Mouse (Mus musculus) frontal cortex, adult 2 months (tissue): ENCODE data around the gene Msx1. TPM values are rescaled to one million over a fixed set of nuclear protein-coding genes. Genes with fewer than 3 reads are reported as not detected.

Experiments used
- DNase-seq, 2 experiments: peaks; one replicate each; pipeline ENCODE4 v3.0.0; 2022; ENCODE audit warnings: low spot score in 1 of 2; ENCODE audit errors: extremely low spot score in 1 of 2
- polyA plus RNA-seq: library from polyadenylated mRNA; depleted of rRNA; stranded (reverse); fragments of >200 nt; gene quantifications from 2 replicates; pipeline ENCODE4 v1.2.3, GENCODE M21; 2012

Gene Msx1
- polyA plus RNA-seq, 1 experiment = 3.9 TPM

DNA sequence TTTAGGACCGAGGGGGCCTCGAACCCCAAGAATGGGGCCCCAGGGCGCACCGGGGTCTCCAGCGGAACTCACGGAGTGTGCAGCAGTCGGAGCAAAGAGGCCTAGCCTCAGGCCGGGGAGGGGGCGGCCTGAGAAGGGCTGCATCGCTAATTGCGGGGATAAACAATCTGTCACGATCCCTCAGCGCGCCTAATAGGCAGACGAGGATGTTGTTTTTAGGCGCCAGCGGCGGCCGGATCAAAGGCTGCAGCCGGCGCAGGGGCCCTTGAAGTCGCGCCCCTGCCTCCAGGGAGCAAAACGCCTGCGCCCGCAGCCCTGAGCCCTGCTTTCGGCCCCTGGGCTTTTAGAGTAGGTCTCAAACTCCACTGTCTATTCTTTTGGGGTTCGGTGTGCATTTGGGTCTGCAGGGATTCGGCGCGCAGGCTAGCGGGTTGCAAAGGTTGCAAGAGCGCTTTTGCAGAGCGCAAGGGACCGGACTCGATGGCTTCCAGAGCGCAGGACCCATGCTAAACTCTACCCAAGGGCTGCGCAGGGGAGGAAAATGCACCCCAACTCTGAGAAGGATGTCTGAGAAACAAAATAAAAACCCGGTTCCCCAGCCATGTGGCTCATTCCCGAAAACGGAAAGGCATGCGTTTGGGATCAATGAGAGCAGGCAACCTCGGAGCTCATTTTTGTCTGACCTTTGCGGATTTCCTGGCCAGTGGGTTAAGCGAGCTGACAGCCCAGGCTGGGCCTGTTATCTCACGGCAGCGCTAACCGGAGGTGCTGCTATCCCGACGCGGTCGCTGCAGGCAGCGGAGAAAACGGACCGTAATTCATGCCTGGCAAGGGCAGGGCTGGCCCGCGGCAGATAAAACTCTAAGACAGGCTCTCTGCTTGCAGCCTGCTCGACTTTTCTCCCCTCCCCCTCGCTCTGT is 2.6 kb upstream of the Msx1 start:
- no peak for DNase-seq

DNA sequence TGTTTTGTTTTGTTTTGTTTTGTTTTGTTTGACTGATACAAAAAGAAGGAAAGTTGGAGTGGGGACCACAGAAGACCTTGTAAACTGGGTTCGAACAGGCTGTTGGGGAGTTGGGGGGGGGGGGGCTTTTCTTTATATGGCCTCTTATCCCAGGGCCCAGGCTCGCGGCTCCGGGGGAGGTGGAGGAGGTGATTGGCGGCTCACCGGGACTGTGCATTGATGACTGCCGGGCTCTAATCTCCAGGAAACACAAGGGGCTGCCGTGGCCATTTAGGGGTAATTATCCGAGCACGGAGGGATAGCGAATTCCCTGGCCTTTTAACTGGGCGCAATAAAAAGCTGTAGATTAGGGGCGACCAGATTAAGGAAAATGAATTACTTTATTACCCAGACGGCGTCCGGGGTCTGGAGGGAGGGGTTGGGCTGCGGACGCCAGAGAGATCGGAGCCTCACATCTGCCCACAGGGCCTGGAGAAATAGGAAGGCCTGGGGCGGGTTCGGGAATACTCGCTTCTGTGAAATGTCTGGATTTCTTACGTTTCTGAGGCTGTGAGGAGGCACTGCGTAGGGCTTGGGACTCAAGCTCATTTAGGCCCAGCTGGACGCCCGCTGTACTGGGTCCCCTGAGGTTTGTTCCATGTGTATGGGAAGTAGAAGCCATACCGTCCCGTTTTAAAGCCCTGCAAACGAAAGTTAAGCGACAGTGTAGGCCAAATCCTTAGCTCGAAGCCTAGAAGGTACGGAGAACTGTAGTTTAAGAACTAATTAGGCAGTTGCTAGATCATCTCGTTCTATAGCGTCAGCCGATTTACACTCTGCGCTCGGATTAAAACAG is 1.4 kb upstream of the Msx1 start:
- no peak for DNase-seq

DNA sequence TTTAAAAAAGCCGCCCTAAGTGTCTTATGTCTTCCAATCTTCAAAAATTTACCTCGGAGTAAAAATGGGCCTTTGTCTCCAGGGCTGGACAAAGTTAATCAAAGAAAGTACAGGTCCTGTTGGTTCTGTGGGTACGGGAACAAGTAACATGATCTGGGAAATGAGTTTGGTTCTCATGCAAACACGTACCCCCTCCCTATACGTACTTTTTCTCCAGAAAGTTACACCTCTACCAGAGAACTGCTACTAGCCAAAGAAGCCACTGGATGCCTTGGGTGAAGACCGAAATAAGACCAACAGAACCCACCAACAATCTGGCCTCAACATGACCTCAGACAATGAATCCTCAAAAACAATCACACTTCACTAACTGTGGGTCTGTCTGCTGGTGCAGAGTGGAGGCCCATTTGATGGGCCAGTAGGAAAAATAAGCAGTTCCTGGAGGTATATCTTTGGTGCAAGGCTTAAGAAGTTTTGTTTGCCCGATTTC is 773 bp upstream of the Msx1 start:
- no peak for DNase-seq

DNA sequence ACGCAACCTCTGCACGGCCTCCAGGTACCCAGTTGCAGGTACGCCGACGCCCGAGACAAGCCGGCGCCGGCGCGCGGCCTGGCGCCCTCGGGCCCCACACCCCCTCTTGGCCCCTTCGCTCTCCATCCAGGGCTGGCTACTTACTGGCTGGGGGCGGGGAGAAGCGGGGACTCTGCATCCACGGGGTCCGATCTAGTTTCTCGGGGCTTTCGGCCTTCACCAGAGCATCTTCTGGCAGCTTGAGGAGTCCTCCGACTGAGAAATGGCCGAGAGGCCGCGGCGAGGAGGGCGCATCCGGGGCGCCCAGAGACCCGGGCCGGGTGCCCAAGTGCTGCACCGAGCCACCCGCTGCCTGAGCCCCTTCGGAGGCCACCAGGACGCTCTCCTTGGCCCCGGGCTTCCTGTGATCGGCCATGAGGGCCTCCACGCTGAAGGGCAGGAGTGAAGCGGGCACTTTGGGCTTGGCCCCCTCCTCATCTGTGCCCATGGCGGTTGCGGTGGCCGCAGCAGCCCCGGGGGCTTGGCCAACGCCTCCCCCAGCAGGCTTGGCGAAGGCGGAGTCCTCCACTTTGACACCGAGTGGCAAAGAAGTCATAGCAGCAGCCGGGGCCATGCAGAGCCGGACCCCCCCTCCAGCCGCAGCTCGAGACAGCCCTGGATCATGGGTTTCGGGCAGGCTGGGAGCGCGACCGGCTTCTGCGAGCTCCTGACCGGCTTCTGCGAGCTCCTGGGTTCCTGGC is 492 bp downstream of the Msx1 start:
- no peak for DNase-seq

DNA sequence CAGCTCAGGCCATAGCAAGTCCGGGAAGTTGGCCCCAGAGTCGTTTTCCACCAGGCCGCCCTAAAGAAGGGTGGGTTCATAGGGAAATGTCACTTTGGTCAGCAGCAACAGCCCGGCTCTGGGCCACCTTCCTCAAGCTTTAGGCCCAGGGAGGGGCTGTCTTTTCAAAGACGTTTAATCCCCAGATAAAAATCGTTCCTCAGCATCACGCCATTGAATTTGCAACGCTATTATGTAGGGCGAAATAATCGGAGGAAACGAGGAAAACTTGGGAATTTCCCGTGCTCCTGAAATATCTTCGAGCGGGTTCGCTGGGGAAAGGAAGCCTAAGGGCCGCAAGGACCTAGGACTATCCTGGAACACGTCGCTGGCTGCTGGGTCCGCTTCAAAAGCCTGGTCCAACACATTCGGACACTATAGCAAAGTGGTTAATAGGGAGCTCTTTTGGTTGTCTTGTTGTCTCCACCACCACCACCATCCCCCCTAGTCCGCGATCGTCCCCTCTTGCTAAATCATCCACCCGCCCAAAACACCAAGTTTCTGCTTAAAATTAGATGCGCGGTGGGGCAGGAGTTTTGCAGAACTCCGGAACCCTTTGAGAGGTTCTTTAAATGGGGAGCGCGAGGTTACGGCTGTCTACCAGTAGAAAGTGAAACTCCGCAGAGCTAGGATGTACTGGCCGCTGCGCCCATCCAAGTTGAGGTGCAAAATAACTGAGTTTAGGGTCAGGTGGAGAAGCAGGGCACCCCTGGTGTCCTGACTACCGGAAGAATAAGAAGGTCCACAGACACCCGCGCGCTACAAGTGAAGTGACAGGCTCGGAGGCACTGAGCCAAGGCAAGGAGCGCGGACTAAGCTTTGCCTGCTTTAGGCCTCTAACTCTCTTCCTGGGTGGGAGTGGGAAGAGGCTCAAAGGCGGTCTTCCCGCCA is 1.3 kb downstream of the Msx1 start:
- no peak for DNase-seq

DNA sequence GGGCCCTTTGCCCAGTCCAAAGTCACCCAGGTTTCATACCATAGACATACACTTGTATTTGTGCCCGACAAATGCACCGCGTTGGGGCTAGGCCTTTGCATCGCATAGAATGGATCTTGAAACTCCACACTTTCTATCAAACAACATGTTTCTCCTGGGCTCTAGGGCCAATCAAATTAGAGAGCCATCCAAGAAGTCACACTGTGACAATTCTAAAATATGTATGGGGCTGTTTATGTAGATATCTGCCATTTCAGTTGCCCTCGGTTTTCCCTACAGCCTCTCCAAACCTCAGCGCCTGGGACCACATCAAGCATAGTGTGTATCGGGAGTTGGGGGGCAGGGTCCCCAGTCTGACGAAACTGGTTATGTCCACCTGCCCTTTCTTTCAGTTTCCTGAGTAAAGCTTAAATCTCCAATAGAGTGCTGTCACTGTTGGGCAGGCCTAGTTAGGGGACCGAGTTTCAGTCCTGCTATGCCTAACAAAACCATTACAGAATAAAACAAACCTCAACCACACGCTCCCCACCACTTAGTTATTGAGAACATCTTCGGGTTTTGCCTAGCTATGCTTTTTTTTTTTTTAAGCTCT is 2.2 kb downstream of the Msx1 start:
- DNase-seq = no peak

DNA sequence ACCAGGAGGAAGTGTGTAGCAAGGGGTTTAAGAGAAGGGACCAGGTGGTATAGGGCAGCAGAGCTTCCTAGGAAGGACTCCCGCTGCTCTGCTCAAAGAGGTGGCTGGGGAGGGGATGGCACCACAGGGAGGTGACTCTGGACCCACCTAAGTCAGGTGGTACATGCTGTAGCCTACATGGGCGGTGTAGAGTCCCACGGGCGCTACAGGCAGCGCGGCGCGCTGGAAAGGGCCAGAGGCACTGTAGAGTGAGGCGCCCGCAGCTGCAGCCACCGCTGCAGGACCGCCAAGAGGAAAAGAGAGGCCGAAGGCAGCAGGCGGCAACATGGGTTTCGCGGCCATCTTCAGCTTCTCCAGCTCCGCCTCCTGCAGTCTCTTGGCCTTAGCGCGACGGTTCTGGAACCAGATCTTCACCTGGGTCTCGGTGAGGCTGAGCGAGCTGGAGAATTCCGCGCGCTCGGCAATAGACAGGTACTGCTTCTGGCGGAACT is 3.2 kb downstream of the Msx1 start:
- DNase-seq = no peak

DNA sequence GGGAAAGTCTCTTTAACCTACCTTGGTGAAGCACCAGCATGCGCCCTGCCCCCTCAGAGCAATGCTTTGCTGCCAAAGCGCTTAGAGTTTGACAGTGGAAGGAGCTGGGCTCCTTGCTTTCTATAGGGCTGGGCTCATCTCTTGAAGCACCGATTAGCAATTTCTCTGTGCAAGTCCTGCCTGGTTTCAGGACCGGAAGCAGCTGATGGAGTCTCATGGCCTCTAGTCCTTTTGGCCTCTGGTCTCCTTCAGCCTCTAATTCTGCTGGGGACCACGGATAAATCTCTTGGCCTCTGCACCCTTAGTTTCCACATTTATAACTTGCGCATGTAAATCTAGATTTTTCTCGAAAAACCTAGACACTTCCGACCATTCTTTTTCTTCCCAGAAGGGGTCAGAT is 3.7 kb downstream of the Msx1 start:
- no peak for DNase-seq

DNA sequence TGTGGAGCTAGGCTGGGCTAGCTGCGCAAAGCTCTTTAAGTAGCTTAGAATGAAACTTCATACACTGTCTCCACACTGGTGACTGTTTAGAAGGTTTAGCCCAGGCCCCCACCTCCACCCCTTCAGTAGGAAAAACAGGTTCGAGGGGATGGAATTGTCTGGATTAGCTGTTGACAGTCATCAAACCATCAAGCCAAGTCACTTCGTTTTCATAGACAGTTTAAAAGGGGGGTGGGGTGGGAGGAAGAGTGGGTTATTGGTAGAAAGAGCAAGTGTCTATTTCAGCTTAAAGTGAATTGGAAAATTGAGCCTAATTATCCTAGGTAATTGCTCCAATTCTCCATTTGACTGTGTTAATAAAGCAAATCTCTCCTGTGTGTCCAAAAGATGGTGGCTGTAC is 4.4 kb downstream of the Msx1 start:
- no peak for DNase-seq

DNA sequence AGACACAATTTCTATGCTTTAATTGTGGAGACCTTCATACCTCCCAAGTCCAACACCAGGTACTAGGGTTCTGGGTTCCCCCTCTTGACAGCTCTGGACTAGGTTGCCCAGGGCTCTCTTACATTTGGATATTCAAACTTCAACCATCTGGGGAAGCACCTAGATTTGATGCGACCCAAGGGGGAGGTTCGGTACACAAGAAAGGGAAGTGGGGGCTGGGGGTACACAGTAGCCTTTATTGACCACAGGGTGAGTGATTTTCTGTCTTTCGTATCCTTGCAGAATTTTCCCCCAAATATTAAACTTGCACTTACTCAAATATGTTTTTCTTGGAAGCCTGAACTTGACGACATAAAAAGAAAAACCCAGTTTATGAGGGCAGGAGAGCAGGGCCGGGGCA is 4.8 kb downstream of the Msx1 start:
- no peak for DNase-seq

DNA sequence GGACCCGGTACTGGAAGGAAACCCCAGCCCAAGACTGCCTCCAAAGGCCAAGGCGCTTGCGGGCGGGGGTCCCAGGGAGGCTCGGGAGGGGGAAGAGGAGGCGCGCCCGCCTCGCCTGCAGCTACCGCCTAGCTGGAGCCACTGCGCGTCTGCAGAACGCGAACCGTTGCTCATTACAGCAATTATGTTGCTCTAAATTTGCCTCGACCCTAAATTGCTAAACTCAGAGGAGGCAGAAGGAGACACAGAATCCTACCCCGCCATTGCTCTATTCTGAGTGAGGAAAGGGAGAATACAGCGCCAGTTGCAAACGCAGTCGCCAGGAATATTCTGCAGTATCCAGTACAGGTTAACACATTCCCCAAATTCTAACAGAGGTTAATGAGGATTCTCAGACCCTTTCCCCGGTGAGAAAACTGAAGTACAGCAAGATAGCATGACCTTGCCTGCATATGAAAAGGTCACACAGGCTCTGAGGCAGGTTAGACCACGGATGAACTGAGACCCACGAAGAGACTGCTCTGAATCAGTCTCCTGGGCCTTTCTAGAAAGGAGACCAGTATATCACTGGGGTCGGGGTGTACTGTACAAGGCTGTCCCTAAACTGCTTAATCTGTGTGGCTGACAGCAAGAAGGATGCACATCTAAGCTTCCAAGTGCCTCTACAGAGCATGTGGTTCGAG is 5.7 kb downstream of the Msx1 start:
- no peak for DNase-seq

DNA sequence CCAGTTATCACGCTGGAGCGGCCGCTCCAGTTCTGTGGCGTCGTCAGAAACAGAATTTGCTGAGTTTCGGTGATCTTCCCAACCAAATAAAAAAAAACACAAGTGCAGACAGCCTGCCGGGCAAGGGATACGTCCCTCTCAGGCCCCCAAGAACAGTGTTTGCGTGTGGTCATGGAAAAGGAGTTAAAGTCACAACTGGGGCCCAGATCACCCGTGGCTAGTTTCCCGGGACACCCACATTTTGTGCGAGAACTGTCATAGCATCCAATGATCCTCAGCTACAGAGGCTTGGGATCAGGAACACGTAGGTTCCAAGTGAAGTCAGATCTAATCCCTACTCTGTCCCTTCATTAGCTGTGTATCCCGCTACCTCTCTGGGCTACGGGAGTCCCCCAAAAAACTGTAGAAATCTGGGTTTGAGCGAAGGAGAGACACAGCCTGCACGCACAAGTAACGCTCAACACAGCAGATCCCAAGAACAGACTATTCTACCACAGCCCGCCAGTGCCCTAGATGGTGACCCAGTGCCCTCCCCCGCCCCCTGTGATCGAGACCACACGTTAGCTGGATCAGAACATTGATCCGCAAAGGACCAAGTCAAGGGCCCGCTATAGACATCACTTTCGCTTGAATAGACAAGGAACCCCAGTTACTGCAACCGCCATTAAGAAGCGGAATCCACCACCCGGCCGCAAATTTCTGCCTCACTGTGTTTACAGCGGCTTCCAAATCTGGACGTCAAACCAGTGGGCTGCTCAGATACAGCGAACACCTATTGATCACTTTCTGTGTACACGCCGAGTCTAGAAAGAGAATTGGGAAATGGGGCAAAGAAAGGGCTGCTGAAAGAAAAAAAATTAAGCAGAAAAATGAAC is 6.5 kb downstream of the Msx1 start:
- DNase-seq = no peak

DNA sequence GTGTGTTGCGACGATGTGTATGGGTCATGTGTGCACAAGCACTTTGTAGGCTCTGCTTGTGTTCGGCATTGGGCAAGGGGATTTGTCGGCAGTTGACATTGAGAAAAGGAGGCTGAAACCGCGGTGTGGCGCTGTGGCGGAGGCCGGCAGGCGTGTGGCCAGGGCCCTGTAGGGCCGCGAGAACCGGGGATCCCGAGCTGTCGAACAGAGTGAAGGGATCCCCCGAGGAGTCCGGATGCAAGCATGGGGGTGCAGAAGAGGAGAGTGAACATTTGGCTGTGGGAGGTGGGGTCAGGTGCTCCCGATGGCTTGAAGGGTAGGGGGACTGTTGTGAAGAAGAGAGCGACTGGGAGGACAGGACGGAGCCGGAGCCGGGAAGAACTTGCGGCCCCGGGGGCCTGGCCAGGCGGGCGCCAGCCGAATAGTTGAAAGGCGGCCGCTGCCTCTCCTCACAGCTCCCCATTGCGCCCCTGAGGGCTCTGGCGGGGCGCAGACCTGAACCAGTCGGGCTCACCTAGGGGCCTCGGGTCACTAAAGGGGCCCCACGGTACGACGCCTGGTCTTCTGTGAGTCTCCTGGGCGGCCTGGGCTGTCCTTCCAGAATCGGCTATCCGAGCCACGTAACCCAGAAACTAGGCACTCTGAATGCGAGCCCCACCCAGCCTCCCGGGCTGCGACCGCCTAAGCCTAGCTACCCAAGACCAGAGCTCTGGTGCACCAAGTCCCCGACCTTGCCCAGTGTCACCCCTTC is 7.3 kb downstream of the Msx1 start:
- DNase-seq = no peak

DNA sequence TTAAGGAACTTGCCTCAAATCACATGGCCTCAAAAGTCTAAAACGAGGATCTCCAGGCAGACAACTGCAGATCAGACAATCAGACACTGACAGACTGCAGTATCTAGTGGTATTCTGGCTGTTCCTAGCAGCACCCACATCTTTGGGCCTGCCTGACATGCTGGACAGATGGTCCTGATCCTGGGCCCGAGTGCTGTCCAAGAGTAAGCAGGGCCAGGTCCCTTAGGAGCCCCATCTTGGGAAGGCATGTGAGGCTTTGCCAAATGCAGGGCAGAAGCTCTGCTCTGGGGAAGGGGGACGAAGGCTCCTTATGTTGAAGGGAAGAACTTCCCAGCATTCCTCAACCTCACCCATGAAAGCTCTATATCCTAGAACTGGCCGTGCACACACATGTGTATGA is 8.5 kb downstream of the Msx1 start:
- no peak for DNase-seq

DNA sequence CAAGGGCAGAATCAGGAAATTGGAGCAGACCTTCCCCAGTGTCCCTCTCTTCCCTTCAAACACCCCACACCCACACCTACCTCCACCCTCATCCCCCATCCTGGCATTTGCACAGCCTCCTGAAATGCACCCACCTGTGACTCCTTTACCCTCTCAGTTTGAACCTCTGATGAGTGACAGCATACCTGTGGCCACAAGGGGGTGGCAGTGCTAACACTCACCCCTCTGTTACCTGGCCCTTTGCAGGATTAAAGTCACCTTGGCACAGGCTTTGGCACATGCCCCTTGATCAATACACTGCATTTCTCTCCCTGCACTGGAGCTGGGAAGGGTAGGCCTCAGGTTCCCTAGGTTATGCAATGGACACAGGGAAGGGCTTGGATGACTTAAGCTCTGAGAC is 10.2 kb downstream of the Msx1 start:
- no peak for DNase-seq

DNA sequence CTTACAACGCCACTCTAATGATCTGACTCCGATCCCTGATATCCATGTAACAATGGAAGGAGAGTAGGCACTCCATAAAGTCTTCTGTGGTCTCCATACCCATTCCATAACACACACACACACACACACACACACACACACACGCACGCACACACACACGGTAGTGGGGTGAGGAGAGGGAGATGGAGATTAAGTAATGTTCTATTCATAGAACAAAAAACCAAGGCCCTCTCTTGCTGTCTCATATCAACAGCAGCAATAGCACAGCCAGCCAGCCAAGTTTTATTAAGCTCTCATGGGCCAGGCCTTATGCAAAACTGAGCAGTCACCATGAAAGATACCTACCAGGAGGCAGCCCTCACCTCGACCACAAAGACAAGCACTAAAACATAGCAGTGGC is 19.1 kb downstream of the Msx1 start:
- no peak for DNase-seq

DNA sequence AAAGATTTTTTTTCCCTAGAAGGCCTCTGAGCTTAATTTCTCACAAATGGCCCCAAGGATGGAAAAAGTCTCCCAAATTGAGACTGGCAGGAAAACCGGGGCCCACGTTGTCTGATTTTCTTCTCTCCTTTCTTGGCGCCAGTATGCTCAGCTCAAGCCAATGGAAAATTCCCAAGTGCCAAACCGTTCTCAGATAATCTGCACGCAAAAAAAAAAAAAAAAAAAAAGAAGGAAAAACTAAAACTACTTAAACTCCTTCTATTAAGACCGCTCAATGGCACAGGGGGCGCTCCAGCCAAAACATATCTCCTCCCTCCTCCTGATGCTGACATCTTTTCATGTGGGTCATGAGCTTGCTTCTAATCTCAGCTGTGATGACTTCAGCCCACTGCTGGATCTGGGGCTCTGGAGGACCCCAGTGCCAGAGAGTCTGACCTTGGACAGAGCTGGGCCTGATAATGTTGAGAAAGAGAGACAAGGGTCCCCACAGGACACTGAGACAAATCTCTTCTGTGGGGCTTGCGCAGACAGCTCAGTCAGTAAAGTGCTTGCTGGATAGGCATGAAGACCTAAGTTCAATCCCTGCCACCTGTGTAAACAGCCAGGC is 19.8 kb downstream of the Msx1 start:
- no peak for DNase-seq
